Mouse (Mus musculus) liver, postnatal 0 days (tissue): Measurements from ENCODE around the gene Disp3.

Source experiments
- CTCF ChIP-seq: sonication (generic); IDR thresholded peaks from 2 replicates; pipeline ENCODE4 v1.5.1; 2016; ENCODE audit warnings: antibody characterized with exemption, low read depth
- EP300 ChIP-seq: IDR thresholded peaks from 2 replicates; pipeline ENCODE4 v1.6.1; 2016; ENCODE audit warnings: antibody characterized with exemption, low read depth, mild to moderate bottlenecking

DNA sequence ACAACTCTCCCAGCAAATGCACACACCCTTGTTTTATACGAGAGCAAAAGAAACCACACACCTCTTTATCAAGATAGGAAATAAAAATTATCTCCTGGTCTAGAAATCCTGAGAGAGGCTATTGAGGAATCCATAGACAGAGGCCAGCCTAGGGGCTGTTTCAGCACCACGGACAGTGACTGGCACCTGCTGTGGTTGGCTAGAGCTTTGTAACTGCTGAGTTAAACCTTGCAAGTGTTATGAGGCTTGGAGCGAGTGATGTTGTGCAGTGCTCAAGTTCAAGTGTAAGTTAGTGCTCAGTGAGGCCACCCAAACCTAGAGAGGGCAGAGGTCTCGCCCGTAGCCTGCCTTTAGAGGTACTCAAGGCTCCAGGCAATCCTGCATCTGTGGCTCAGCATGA lies 5.6 kb upstream of the Disp3 start:
- no peak for TF ChIP-seq CTCF
- TF ChIP-seq EP300 = no peak
